Mouse (Mus musculus) G1E (cell line): ENCODE results near the gene 1810010D01Rik.

Source experiments
- CTCF ChIP-seq: IDR thresholded peaks from 2 replicates; pipeline ENCODE4 v1.5.1; 2012; ENCODE audit warnings: low read depth, low read length, inconsistent platforms, mixed read lengths
- GATA1 ChIP-seq: IDR thresholded peaks from 2 replicates; pipeline ENCODE4 v1.6.1; 2012; ENCODE audit warnings: borderline replicate concordance, low read length, inconsistent platforms, mixed read lengths
- GATA2 ChIP-seq: IDR thresholded peaks from 2 replicates; pipeline ENCODE4 v1.6.1; 2012; ENCODE audit warnings: low read depth, low read length, inconsistent platforms, borderline replicate concordance
- POLR2AphosphoS5 ChIP-seq: IDR thresholded peaks from 2 replicates; pipeline ENCODE4 v1.6.1; 2012; ENCODE audit warnings: low read depth, low read length, inconsistent platforms; ENCODE audit not compliant: insufficient replicate concordance
- TAL1 ChIP-seq: conservative IDR thresholded peaks from 2 replicates; pipeline ENCODE4 v1.6.1; 2012; ENCODE audit warnings: low read depth, low read length, inconsistent platforms, mixed read lengths

DNA sequence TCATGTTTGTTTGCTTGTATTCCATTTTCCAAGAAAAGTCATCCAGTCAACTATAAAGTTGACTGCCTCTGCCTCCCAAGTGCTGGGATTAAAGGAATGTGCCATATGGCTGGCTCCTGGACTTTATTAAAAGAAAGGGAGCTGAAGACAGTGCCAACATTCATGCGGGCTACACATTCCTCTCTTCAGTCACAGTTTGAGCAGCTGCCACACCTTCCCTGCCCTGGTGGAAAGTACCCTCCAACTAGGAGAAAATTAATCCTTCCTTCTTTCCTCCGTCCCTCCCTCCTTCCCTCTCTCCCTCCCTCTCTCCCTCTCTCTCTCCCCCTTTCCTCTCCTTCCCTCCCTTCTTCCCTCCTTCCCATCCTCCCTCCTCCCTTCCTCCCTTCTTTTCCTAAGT, 8.2 kb downstream of the 1810010D01Rik start:
- TF ChIP-seq CTCF (no peak), GATA1 (no peak), TAL1 (no peak), POLR2AphosphoS5 (no peak), GATA2 (no peak)
